Mouse (Mus musculus): ENCODE data around the gene Pfn3.

DNA sequence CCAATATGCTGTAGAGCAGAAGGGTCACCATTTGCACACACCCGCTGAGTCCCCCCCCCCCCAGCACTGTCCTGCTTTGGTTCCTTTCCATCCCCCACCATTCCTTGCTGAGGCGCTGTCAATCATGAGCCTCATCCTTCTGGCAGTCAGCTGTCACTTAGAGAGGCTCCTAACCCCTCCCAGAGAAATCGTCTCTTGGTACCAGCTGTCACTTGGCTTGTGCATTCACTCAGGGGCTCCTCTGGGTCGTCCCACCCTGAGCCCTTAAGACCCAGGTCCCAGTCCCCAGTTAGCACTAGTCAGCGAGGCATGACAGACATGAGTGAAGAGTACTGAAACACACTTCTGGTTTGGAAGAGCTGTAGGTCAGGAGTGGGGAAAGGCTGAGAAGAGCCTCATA is 43.3 kb downstream of the Pfn3 start:
- TF ChIP-seq POLR2A (IDR thresholded peaks at IDR 0.05; ENCODE audit: extremely low read depth, insufficient read depth, low read length) (no peak), CTCF (IDR thresholded peaks at IDR 0.05; ENCODE audit: extremely low read depth, insufficient read depth, low read length) (no peak)
